Mouse (Mus musculus): ENCODE results near the gene Cnpy1. TPM values are rescaled to one million over a fixed set of nuclear protein-coding genes. Genes with fewer than 3 reads are reported as not detected.

The Cnpy1 gene
- total and polyA plus RNA-seq, 3 experiments, result not detected

DNA sequence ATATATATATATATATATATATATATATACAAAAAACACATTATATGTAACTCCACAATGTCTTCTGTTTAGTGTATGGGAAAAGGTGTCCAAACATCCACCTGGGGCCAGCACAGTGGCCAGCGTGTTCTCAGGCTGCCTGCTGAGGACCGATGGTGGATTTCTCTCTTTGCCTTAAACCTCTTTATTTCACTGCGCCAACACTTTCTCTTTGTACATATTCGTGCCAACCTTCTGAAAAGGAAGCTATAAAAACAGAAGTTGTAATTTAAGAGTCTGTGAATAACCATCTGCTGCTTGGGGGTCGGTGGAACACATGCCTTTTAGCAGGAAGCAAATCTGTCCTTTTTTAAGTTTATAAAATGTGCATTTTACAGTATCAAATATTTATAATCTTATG lies 73.9 kb downstream of the Cnpy1 start:
- H3K27me3 ChIP-seq (ENCODE audit: control insufficient read depth in 1 of 2, insufficient read depth in 2 of 2, low read length in 2 of 2), result no peaks in the 10 kb centered on the region
- TF ChIP-seq HCFC1 (IDR thresholded peaks at IDR 0.05; ENCODE audit: low read depth, low read length) (no peak), TCF12 (IDR thresholded peaks at IDR 0.05; ENCODE audit: low read depth, low read length) (no peak), TAL1 (IDR thresholded peaks at IDR 0.05; ENCODE audit: low read length) (no peak), GATA1 (IDR thresholded peaks at IDR 0.05; ENCODE audit: low read depth, low read length) (no peak), POLR2AphosphoS2 (IDR thresholded peaks at IDR 0.05; ENCODE audit: low read length) (no peak)
- no peak overlapping the region for H3K27ac ChIP-seq (ENCODE audit: control insufficient read depth, low read depth, low read length)
- H3K9me3 ChIP-seq (replicated peaks; ENCODE audit: insufficient read depth, low read length), result no peaks in the 10 kb centered on the region; the same call in 1 of the 2 replicates
- no peak overlapping the region for H3K4me3 ChIP-seq (ENCODE audit: control insufficient read depth in 1 of 2, insufficient read depth in 1 of 2, low read depth in 2 of 2, low read length in 2 of 2)
- no peaks in the 10 kb centered on the region for H3K4me1 ChIP-seq (ENCODE audit: control insufficient read depth in 1 of 2, insufficient read depth in 2 of 2, low read length in 2 of 2)
- no peak for DNase-seq (ENCODE audit: low read depth, low spot score)
- no peaks in the 10 kb centered on the region for H3K79me2 ChIP-seq (ENCODE audit: control insufficient read depth, insufficient read depth, low read length, poor library complexity)
- H3K9ac ChIP-seq (ENCODE audit: control insufficient read depth, low read depth, low read length, poor library complexity, severe bottlenecking), result no peak overlapping the region
- H3K36me3 ChIP-seq (ENCODE audit: control insufficient read depth in 1 of 2, insufficient read depth in 2 of 2, low read length in 2 of 2), result no peaks in the 10 kb centered on the region

DNA sequence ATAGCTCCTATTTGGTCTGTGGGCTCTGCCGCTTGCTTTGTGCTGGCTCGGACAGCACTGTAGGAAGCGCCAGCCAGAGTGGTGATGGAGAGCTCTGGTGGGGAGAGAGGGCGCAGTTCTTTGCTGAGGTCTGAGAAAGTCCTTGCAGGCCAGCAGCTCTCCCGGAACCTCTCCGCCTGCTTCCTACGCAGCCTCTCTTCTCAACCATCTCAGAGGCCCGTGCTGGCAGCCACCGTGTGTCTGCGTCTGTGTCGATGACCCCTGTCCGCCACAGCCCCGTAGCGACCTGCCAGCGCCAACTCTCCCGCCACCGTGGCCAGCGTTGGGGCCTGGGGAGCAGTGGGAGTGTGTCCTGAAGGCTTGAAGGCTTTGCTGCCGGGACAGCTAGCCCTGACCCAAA lies 74.7 kb downstream of the Cnpy1 start:
- no peak for DNase-seq (ENCODE audit: low read depth, low spot score)
- H3K4me1 ChIP-seq (ENCODE audit: control insufficient read depth in 1 of 2, insufficient read depth in 2 of 2, low read length in 2 of 2), result no peaks in the 10 kb centered on the region
- H3K4me3 ChIP-seq (ENCODE audit: control insufficient read depth in 1 of 2, insufficient read depth in 1 of 2, low read depth in 2 of 2, low read length in 2 of 2), result no peak overlapping the region
- H3K79me2 ChIP-seq (ENCODE audit: control insufficient read depth, insufficient read depth, low read length, poor library complexity), result no peaks in the 10 kb centered on the region
- no peak overlapping the region for H3K9ac ChIP-seq (ENCODE audit: control insufficient read depth, low read depth, low read length, poor library complexity, severe bottlenecking)
- H3K27me3 ChIP-seq (ENCODE audit: control insufficient read depth in 1 of 2, insufficient read depth in 2 of 2, low read length in 2 of 2), result no peaks in the 10 kb centered on the region
- TF ChIP-seq TCF12 (IDR thresholded peaks at IDR 0.05; ENCODE audit: low read depth, low read length) (no peak), POLR2AphosphoS5 (IDR thresholded peaks at IDR 0.05; ENCODE audit: borderline replicate concordance, low read depth, low read length) (no peak), EP300 (IDR thresholded peaks at IDR 0.05; ENCODE audit: low read depth in 1 of 2, low read length in 2 of 2) (no peak), E2F4 (IDR thresholded peaks at IDR 0.05; ENCODE audit: borderline replicate concordance, low read depth, low read length) (no peak), RCOR1 (IDR thresholded peaks at IDR 0.05; ENCODE audit: low read depth, low read length) (no peak), GATA1 (IDR thresholded peaks at IDR 0.05; ENCODE audit: low read depth, low read length) (no peak), POLR2AphosphoS2 (IDR thresholded peaks at IDR 0.05; ENCODE audit: low read length) (no peak), ZNF384 (IDR thresholded peaks at IDR 0.05; ENCODE audit: low read depth, low read length) (no peak), ZKSCAN1 (IDR thresholded peaks at IDR 0.05; ENCODE audit: low read depth, low read length) (no peak), USF2 (IDR thresholded peaks at IDR 0.05; ENCODE audit: borderline replicate concordance in 1 of 2, insufficient read depth in 1 of 2, low read depth in 1 of 2, low read length in 2 of 2) (no peak), MEF2A (IDR thresholded peaks at IDR 0.05; ENCODE audit: extremely low read depth, insufficient replicate concordance, low read depth, low read length, poor library complexity, severe bottlenecking) (no peak), MYC (IDR thresholded peaks at IDR 0.05; ENCODE audit: low read depth, low read length) (no peak), ELF1 (IDR thresholded peaks at IDR 0.05; ENCODE audit: low read depth, low read length) (no peak)
- H3K27ac ChIP-seq (ENCODE audit: control insufficient read depth, low read depth, low read length), result no peak overlapping the region
- no peaks in the 10 kb centered on the region for H3K36me3 ChIP-seq (ENCODE audit: control insufficient read depth in 1 of 2, insufficient read depth in 2 of 2, low read length in 2 of 2)
- no peaks in the 10 kb centered on the region; the same call in 1 of the 2 replicates for H3K9me3 ChIP-seq (replicated peaks; ENCODE audit: insufficient read depth, low read length)
